Mouse (Mus musculus) megakaryocyte, embryonic 14.5 days (primary cell): ENCODE measurements around the gene E130308A19Rik.

ENCODE experiments used
- FLI1 ChIP-seq: IDR thresholded peaks from 2 replicates; pipeline ENCODE4 v1.6.1; 2012; ENCODE audit warnings: low read length, inconsistent platforms, mixed read lengths
- GATA1 ChIP-seq: IDR thresholded peaks from 3 replicates; pipeline ENCODE4 v1.6.1; 2012; ENCODE audit warnings: mixed read lengths, low read length, inconsistent platforms, borderline replicate concordance

GRCm38 (mm10) chr4:59718542-59718941 is 92.5 kb downstream of the E130308A19Rik start:
- no peak for TF ChIP-seq GATA1
- TF ChIP-seq FLI1 = no peak
